Mouse (Mus musculus) liver, embryonic 13.5 days (tissue): ENCODE measurements around the gene Dlk2. TPM values are rescaled to one million over a fixed set of nuclear protein-coding genes. Genes with fewer than 3 reads are reported as not detected.

Experiments used
- ATAC-seq: fragments of 200-750 bp; cut with Nextera tagmentation; 2 replicates; pipeline ENCODE4 v1.8.0; 2017; ENCODE audit warnings: low read depth, mild to moderate bottlenecking, moderate number of reproducible peaks, moderate library complexity
- DNase-seq: peaks from one replicate; pipeline ENCODE4 v3.0.0; 2022
- H3K27ac ChIP-seq: fragments of 300-500 bp; sonication (generic); 2 replicates; pipeline ENCODE4 v1.5.1; 2015; ENCODE audit warnings: moderate library complexity, mild to moderate bottlenecking, inconsistent platforms
- H3K27me3 ChIP-seq: fragments of 300-500 bp; sonication (generic); 2 replicates; pipeline ENCODE4 v1.6.1; 2015; ENCODE audit warnings: mild to moderate bottlenecking, inconsistent platforms
- H3K36me3 ChIP-seq: fragments of 300-500 bp; sonication (generic); 2 replicates; pipeline ENCODE4 v1.6.1; 2015; ENCODE audit warnings: mild to moderate bottlenecking, inconsistent platforms
- H3K4me1 ChIP-seq: fragments of 300-500 bp; sonication (generic); replicated peaks from 2 replicates; pipeline ENCODE4 v1.6.1; 2015; ENCODE audit warnings: inconsistent platforms
- H3K4me2 ChIP-seq: fragments of 300-500 bp; sonication (generic); 2 replicates; pipeline ENCODE4 v1.6.1; 2015; ENCODE audit warnings: inconsistent platforms, mild to moderate bottlenecking, moderate library complexity
- H3K4me3 ChIP-seq: fragments of 300-500 bp; sonication (generic); replicated peaks from 2 replicates; pipeline ENCODE4 v1.5.1; 2015; ENCODE audit warnings: mild to moderate bottlenecking, inconsistent platforms
- H3K9ac ChIP-seq: fragments of 300-500 bp; sonication (generic); 2 replicates; pipeline ENCODE4 v1.6.1; 2015; ENCODE audit warnings: mild to moderate bottlenecking, inconsistent platforms
- H3K9me3 ChIP-seq: fragments of 300-500 bp; sonication (generic); replicated peaks from 2 replicates; pipeline ENCODE4 v1.6.1; 2016; ENCODE audit warnings: inconsistent platforms
- WGBS: fragments of 180-500 bp; shearing (Covaris S2); methylation state at CpG from one replicate; pipeline ENCODE4 v1.1.7; 2015; ENCODE audit not compliant: insufficient replicate concordance; 5-methylcytosine and 5-hydroxymethylcytosine counted together
- polyA plus RNA-seq: library from polyadenylated mRNA; unstranded; fragments of >200 nt; fragmentation: Nextera tagmentation; extraction: Ambion mirVana; gene quantifications from 2 replicates; pipeline ENCODE4 v1.2.1, GENCODE M21; 2015

Gene Dlk2
- polyA plus RNA-seq, 1 experiment from 2014 or later, result 0.09 TPM

DNA sequence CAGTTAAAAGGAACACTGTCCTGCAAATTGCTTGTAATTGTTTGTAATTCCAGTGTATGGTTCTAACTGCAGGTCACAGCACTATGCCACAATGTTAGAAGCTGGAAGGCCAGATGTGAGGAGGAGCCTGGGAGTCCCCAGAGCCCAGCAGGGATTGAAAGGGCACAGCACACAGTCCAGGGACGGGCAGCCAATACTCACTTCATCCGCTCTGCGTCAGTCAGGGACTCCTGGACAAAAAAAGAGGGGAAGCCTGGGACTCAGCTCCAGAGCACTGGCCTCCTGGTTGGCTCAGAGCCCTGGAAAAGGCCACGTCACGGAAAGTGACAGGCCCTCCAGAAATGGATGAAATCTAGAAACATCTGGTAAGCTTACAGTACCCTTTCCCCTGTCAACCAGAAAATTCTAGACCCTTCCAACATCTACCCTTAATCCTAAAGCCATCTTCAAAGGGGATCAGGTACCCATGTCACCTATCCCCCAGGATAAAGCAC lies 35.0 kb upstream of the Dlk2 start:
- H3K27ac ChIP-seq, result no peak overlapping the region
- H3K4me2 ChIP-seq, result no peak overlapping the region
- DNase-seq (no peak), ATAC-seq (no peak)
- peaks cover 10% of the 10 kb centered on the region; the same call in 1 of the 2 replicates for H3K4me1 ChIP-seq
- H3K36me3 ChIP-seq, result peaks cover 92% of the 10 kb centered on the region
- no peaks in the 10 kb centered on the region for H3K9me3 ChIP-seq
- H3K27me3 ChIP-seq, result no peaks in the 10 kb centered on the region
- no peak overlapping the region for H3K4me3 ChIP-seq
- H3K9ac ChIP-seq, result no peak overlapping the region
- WGBS, result 80% methylated on average over 5 of the region's 5 CpGs

DNA sequence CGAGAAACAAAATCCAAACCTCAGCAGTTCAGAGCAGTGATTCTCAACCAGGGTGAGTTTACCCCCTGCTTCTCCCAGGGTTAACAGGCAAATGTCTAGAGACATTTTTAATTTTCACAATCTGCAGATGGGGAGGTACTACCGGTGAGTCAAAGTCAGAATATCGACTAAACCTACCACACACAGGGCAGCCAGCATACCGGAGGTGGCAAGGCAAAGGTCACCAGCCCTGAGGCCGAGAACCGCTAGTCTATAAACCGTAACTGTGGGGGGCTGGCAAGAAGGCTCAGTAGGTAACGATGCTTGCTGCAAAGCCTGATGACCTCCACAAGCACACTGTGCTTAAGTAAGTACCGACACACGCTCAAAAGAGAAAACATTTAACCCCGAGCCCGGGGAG lies 31.7 kb upstream of the Dlk2 start:
- H3K36me3 ChIP-seq, result peaks cover 83% of the 10 kb centered on the region
- no peaks in the 10 kb centered on the region for H3K27me3 ChIP-seq
- no peak for ATAC-seq
- no peak for DNase-seq
- 86% methylated on average over 12 of the region's 12 CpGs for WGBS
- no peak overlapping the region for H3K4me2 ChIP-seq
- no peak overlapping the region for H3K4me3 ChIP-seq
- no peak overlapping the region for H3K27ac ChIP-seq
- H3K9ac ChIP-seq, result no peak overlapping the region
- H3K9me3 ChIP-seq, result no peaks in the 10 kb centered on the region
- H3K4me1 ChIP-seq, result peaks cover 10% of the 10 kb centered on the region; the same call in 1 of the 2 replicates

DNA sequence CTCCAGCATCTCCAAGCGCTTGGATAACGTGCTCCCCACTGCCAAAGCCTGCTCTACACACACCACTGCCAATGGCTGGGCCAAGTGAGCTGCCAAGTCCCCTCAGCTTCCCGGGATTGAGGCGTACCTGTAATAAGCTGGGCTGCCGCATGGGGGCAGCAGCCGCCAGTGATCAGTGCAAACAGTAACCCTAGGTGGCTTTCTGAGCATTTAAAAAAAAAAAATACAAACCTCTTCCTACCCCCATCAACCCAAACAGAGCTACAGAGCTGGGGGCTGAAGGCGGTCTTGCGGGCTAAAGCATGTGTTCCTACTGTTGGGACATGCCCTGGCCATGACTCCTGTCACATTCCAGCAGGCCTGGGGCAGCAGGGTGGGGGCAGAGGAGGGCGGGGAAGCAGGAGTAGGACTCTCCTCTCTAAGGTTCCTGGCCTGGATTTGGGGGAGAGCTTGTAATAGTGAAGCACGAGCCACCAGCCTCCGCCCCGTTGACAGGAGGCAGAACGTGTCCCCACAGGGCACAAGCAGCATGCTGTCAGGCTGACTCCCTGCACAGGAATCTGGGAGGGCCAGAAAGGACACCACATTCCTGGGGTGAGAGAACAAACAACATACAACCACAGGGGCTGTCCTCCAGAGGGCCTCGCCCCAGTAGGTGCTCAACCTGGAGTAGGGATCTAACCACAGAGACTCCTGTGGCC lies 31.2 kb upstream of the Dlk2 start:
- H3K27me3 ChIP-seq, result no peaks in the 10 kb centered on the region
- H3K4me2 ChIP-seq, result no peak overlapping the region
- DNase-seq (peak; percentile 55), ATAC-seq (peak; percentile 30; the same call in 1 of the 2 replicates)
- H3K4me3 ChIP-seq, result no peak overlapping the region
- no peak overlapping the region for H3K27ac ChIP-seq
- H3K9me3 ChIP-seq, result no peaks in the 10 kb centered on the region
- H3K4me1 ChIP-seq, result peaks cover 10% of the 10 kb centered on the region; the same call in 1 of the 2 replicates
- 33% methylated on average over 14 of the region's 14 CpGs for WGBS
- H3K9ac ChIP-seq, result no peak overlapping the region
- peaks cover 83% of the 10 kb centered on the region for H3K36me3 ChIP-seq

DNA sequence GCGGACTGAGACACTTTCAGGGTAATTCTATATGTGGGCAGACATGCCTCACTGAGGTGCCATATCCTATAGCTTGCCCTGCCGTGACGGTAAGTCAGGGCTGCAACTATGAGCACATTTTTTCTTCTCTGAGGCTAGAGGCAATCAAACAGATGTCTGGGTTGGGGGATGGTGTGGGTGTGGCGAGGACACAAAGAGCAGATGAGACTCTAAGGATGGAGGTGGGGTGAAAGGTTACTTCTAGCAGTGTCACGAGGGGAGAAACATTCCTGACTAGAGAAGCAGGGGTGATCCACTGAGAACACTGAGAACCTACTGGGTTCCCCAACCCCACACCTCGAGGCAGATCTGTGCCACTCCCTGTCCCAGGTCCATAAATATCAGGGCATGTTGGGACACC lies 30.2 kb upstream of the Dlk2 start:
- Histone ChIP-seq H3K4me2 (no peak overlapping the region), H3K4me3 (no peak overlapping the region), H3K36me3 (peaks cover 80% of the 10 kb centered on the region), H3K27ac (no peak overlapping the region), H3K27me3 (no peaks in the 10 kb centered on the region), H3K9me3 (no peaks in the 10 kb centered on the region), H3K4me1 (peaks cover 10% of the 10 kb centered on the region; the same call in 1 of the 2 replicates), H3K9ac (no peak overlapping the region)
- no peak for ATAC-seq
- no peak for DNase-seq
- 72% methylated on average over 6 of the region's 6 CpGs for WGBS

DNA sequence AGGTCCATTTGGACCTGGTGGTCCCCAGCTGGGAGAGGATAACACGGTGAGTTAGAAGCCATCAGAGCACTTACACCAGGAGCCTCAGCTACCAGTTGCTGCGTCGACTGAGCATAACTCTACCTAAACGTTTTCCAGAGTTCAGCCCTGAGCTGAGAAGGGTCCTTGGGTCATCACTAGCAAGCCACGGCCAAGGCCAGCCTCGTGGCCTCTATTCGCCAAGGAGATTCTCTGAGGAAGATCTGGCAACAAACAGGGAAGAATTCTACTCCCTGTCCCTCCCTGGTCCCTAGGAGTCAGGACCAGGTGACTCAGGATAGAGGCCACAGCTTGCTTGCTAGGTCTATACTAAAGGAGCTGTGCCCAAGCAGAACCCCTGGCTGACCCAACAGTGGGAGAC lies 29.7 kb upstream of the Dlk2 start:
- H3K27ac ChIP-seq, result no peak overlapping the region
- H3K4me2 ChIP-seq, result no peak overlapping the region
- H3K9ac ChIP-seq, result no peak overlapping the region
- ATAC-seq (no peak), DNase-seq (no peak)
- no peaks in the 10 kb centered on the region for H3K9me3 ChIP-seq
- peaks cover 10% of the 10 kb centered on the region; the same call in 1 of the 2 replicates for H3K4me1 ChIP-seq
- H3K4me3 ChIP-seq, result no peak overlapping the region
- no peaks in the 10 kb centered on the region for H3K27me3 ChIP-seq
- H3K36me3 ChIP-seq, result peaks cover 75% of the 10 kb centered on the region
- WGBS, result 77% methylated on average over 7 of the region's 7 CpGs

DNA sequence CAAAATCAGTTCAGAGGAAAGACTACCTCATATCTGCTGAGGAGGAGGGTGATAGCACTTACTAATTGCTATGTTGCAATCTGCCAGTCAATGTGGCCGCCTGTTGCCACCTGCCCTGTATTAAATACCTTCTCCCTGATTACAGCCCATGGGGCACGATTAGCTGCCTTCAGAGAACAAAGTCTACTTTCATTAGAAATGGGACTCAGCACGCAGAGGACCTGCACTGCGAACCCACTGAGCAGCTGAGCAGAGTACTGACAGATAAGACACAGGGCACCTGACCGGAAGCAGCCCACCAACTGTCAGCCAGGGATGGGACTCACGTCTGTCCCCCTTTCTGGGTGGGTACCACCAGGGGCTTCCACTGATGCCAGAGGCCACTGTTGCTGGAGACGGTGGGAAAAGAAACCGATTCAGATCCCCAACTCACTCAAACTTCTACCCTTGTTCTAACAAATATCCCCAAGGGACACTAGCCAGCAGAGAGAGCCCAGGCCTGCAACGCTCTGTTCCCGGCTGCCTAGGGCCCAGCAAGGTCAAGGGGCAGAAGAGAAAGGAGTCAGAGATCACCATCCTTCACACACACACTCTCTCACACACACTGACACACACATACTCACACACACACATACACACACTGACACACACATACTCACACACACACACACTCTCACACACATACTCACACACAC lies 29.0 kb upstream of the Dlk2 start:
- H3K9ac ChIP-seq, result no peak overlapping the region
- peaks cover 10% of the 10 kb centered on the region; the same call in 1 of the 2 replicates for H3K4me1 ChIP-seq
- H3K36me3 ChIP-seq, result peaks cover 72% of the 10 kb centered on the region
- ATAC-seq, result no peak
- no peaks in the 10 kb centered on the region for H3K27me3 ChIP-seq
- no peak overlapping the region for H3K4me3 ChIP-seq
- DNase-seq, result no peak
- no peak overlapping the region for H3K27ac ChIP-seq
- H3K4me2 ChIP-seq, result no peak overlapping the region
- H3K9me3 ChIP-seq, result no peaks in the 10 kb centered on the region
- WGBS, result 68% methylated on average over 10 of the region's 10 CpGs

DNA sequence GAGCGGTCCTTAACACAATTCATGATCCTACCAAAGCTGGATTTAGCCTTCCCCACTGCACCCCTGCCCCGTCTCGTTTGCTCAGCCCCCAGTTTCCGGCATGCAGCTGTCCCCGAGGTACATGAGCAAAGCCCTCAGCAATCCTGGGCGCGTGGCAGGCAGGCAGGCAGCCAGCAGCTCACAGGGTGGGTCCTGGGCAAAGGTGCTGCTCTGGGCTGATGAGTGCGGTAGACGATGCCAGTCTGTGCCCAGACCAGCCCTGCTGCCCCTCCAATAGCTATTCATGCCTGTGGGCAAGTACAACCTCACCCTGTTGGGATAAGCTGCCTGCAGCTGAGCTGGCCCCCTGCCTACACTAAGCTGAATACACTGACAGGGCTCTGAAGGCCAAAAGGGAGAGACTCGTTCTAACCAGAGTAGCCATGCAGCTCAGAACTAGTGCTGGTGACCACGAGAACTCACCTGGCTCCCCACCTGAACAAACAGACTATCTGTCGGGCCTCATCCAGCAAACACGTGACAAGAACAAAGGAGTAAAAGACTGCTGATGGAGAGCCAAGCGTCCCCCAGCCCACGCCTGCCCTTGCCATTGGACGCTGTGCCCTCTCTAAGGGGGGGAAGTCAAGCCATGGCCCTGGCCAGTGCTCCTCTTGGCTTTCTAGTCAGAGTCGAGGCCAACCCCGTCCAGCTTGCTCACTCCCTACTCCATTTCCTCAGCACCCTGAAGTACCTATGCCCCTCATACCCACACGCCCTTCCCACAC lies 27.3 kb upstream of the Dlk2 start:
- peaks cover 61% of the 10 kb centered on the region for H3K36me3 ChIP-seq
- H3K9ac ChIP-seq, result no peak overlapping the region
- WGBS, result 78% methylated on average over 19 of the region's 19 CpGs
- no peak overlapping the region for H3K27ac ChIP-seq
- H3K27me3 ChIP-seq, result no peaks in the 10 kb centered on the region
- H3K9me3 ChIP-seq, result no peaks in the 10 kb centered on the region
- peaks cover 10% of the 10 kb centered on the region; the same call in 1 of the 2 replicates for H3K4me1 ChIP-seq
- H3K4me2 ChIP-seq, result no peak overlapping the region
- no peak overlapping the region for H3K4me3 ChIP-seq
- ATAC-seq (no peak), DNase-seq (no peak)

DNA sequence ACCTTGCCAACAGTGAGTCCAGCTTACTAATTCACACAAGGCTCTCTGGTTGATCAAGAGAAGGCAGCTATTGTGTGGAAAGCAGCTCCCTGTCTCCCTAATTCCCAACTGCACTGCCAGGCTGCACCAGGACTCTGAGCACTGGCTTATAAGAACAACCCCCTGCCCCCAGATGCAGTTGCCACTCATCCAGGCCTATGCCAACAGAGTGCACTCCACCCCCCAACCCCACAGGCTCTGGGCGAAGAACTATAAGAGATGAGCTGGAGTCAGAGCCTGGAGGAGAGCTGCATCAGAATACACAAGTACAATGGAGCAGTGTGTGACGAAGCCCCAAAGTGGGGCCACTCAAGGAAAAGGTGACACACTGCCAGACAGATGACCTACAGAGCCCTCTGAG lies 25.2 kb upstream of the Dlk2 start:
- no peak overlapping the region for H3K4me3 ChIP-seq
- H3K4me2 ChIP-seq, result no peak overlapping the region
- no peaks in the 10 kb centered on the region for H3K27me3 ChIP-seq
- DNase-seq (no peak), ATAC-seq (no peak)
- no peaks in the 10 kb centered on the region for H3K9me3 ChIP-seq
- 0 out of 2 replicates have a peak, but pooled peaks cover 4% of the 10 kb centered on the region for H3K4me1 ChIP-seq
- 88% methylated on average over 2 of the region's 2 CpGs for WGBS
- H3K36me3 ChIP-seq, result peaks cover 50% of the 10 kb centered on the region
- no peak overlapping the region for H3K9ac ChIP-seq
- H3K27ac ChIP-seq, result no peak overlapping the region

DNA sequence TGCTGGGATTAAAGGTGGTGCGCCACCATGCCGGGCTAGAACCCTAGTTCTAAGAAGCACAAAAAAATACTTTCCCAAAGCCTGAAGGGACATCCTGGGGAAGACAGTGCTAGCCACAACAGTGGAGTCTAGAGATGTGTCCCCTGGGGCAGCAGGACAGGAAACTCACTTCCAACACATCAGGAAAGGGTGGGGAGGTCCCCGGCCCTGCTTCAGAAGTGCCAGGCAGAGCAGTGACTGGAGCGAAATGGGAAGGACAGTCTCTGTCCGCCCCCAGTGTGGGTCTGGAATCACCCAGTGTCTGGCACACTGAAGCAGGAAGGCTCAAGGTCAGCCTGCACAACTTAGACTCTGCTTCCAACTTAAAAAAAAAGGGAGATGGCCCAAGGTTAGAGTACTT lies 24.5 kb upstream of the Dlk2 start:
- no peak overlapping the region for H3K4me2 ChIP-seq
- no peaks in the 10 kb centered on the region for H3K9me3 ChIP-seq
- ATAC-seq (no peak), DNase-seq (no peak)
- H3K27me3 ChIP-seq, result no peaks in the 10 kb centered on the region
- H3K36me3 ChIP-seq, result peaks cover 49% of the 10 kb centered on the region
- no peak overlapping the region for H3K9ac ChIP-seq
- no peak overlapping the region for H3K27ac ChIP-seq
- H3K4me3 ChIP-seq, result no peak overlapping the region
- 0 out of 2 replicates have a peak, but pooled peaks cover 4% of the 10 kb centered on the region for H3K4me1 ChIP-seq
- 83% methylated on average over 5 of the region's 5 CpGs for WGBS

DNA sequence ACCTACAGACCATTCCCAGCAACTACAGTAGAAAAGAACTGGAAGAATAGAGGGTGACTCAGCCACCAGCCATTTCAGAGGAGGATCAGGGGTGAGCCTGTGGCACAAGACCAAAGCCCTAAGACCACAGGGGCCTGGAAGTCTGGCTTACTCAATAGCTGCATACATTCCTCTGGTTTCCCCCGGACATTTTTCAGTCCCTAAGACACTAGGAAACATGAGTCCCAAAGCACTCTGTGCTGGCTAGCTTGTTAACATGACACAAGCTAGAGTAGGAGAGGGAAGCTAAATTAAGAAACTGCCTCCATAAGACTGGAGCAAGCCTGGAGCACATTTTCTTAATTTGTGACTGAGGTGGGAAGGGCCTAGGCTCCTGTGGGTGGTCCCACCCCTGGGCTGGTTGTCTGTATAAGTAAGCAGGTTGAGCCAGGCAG lies 23.4 kb upstream of the Dlk2 start:
- WGBS, result 85% methylated on average over 1 of the region's 1 CpGs
- Histone ChIP-seq H3K9me3 (no peaks in the 10 kb centered on the region), H3K27me3 (no peaks in the 10 kb centered on the region), H3K9ac (no peak overlapping the region), H3K4me2 (no peak overlapping the region), H3K4me1 (0 out of 2 replicates have a peak, but pooled peaks cover 4% of the 10 kb centered on the region), H3K27ac (no peak overlapping the region), H3K4me3 (no peak overlapping the region), H3K36me3 (peaks cover 54% of the 10 kb centered on the region)
- ATAC-seq (no peak), DNase-seq (no peak)

DNA sequence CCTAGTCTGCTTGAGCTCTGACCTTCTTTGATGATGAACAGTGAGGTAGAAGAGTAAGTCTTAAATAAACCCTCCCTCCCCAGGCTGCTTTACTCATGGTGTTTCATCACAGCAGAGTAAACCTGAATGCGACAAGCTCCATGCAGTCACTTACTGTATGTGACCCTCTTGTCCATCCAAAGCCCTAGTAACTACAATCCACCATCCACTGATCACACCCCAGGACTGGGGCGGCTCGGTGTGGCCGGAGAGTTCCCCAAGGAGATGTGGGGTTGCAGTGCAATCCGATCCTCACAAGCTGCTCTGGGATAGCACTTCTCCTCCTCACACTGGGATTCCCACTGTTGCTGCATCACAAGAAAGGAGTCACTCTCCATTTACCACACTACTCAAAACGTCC lies 22.8 kb upstream of the Dlk2 start:
- no peak overlapping the region for H3K9ac ChIP-seq
- no peak overlapping the region for H3K4me3 ChIP-seq
- ATAC-seq, result no peak
- H3K27ac ChIP-seq, result no peak overlapping the region
- WGBS, result 85% methylated on average over 6 of the region's 6 CpGs
- H3K9me3 ChIP-seq, result no peaks in the 10 kb centered on the region
- peaks cover 59% of the 10 kb centered on the region for H3K36me3 ChIP-seq
- no peak for DNase-seq
- H3K4me2 ChIP-seq, result no peak overlapping the region
- no peaks in the 10 kb centered on the region for H3K27me3 ChIP-seq
- H3K4me1 ChIP-seq, result 0 out of 2 replicates have a peak, but pooled peaks cover 4% of the 10 kb centered on the region
